Mouse (Mus musculus): ENCODE measurements at regions not wholly inside any gene's neighbourhood (a gene's known extent, or its start where the extent isn't known, plus 50 kb on each side); places are given as distances from the start of the nearest gene placed in this dataset.

DNA sequence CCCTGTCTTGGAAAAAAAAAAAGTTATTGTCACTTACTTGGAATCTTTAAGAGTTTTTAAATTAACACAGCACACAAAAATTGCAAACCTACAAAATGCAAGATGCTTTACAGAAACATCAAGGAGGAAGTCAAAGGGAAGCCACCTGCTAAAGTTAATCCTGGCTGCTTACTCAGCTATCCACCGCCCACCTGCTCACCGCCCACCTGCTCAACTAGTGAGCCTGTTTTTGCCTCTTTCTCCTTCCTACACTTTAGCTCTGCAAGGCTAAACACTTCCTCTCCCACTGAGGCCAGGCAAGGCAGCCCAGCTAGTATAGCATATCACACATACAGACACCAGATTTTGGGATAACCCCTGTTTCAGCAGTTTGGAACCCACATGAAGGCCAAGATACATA is 66.4 kb downstream of the Gm6685 start:
- DNase-seq (ENCODE audit: low spot score in 2 of 2) = peak; percentile 19 to 32

DNA sequence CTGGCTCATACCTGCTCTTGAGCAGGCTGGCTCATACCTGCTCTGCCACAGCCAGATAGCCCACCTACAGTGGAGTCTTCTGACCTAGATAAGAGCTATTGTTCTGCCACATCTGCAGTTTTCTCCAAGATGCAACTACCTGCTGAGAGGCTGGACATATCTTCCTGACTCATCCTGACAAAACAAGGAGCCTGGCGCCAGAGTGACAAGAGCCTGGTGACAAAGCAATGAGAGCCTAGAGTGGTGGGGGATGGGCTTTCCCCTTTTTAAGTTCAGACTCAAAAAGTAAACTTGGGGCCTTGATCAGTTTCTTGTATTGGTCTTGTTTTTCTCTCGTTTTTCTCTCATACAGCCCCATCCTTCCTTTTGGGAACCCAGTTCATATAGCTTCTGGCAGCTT is 67.1 kb downstream of the Gm6685 start:
- no peak for DNase-seq (ENCODE audit: low spot score in 2 of 2)

All from right cerebral cortex, postnatal 36 days (tissue).